Mouse (Mus musculus): ENCODE results near the gene Cdk5rap3. TPM values are rescaled to one million over a fixed set of nuclear protein-coding genes. Genes with fewer than 3 reads are reported as not detected.
A peak's percentile ranks its signal among the peaks of the same experiment; 100 is the strongest.

Gene Cdk5rap3
- polyA plus RNA-seq, 1 experiment from 2014 or later: 39.6 TPM

GRCm38 (mm10) chr11:96931327-96932062 lies 15.2 kb upstream of the Cdk5rap3 start:
- no peaks in the 10 kb centered on the region for H3K9me3 ChIP-seq (replicated peaks)
- H3K4me1 ChIP-seq (replicated peaks): peaks cover 98% of the 10 kb centered on the region
- H3K9ac ChIP-seq: peak overlapping the region; percentile 54
- H3K4me2 ChIP-seq: peak overlapping the region; percentile 10; the same call in 1 of the 2 replicates
- H3K27me3 ChIP-seq: 0 out of 2 replicates have a peak, but pooled peaks cover 3% of the 10 kb centered on the region
- H3K27ac ChIP-seq: peak overlapping the region; percentile 99
- ATAC-seq (ENCODE audit: low read depth) (no peak), DNase-seq (no peak)
- WGBS (ENCODE audit: insufficient replicate concordance): 67% methylated on average over 8 of the region's 8 CpGs
- H3K36me3 ChIP-seq: peaks cover 13% of the 10 kb centered on the region
- H3K4me3 ChIP-seq (replicated peaks): no peak overlapping the region

- ATAC-seq (ENCODE audit: low read depth): peak; percentile 67
- 0 out of 2 replicates have a peak, but pooled peaks cover 3% of the 10 kb centered on the region for H3K27me3 ChIP-seq
- no peaks in the 10 kb centered on the region for H3K36me3 ChIP-seq
- no peaks in the 10 kb centered on the region for H3K9me3 ChIP-seq (replicated peaks)
- 0 out of 2 replicates have a peak overlapping the region, but pooled peaks have one; percentile 5 for H3K4me3 ChIP-seq (replicated peaks)
- H3K27ac ChIP-seq: peak overlapping the region; percentile 98
- peak overlapping the region; percentile 69 for H3K9ac ChIP-seq
- WGBS (ENCODE audit: insufficient replicate concordance): 18% methylated on average over 9 of the region's 9 CpGs
- H3K4me1 ChIP-seq (replicated peaks): peaks cover 98% of the 10 kb centered on the region
- H3K4me2 ChIP-seq: peak overlapping the region; percentile 49
- peak; percentile 35 for DNase-seq
Observed at GRCm38 (mm10) chr11:96929766-96930331, 13.6 kb upstream of the Cdk5rap3 start.

DNA sequence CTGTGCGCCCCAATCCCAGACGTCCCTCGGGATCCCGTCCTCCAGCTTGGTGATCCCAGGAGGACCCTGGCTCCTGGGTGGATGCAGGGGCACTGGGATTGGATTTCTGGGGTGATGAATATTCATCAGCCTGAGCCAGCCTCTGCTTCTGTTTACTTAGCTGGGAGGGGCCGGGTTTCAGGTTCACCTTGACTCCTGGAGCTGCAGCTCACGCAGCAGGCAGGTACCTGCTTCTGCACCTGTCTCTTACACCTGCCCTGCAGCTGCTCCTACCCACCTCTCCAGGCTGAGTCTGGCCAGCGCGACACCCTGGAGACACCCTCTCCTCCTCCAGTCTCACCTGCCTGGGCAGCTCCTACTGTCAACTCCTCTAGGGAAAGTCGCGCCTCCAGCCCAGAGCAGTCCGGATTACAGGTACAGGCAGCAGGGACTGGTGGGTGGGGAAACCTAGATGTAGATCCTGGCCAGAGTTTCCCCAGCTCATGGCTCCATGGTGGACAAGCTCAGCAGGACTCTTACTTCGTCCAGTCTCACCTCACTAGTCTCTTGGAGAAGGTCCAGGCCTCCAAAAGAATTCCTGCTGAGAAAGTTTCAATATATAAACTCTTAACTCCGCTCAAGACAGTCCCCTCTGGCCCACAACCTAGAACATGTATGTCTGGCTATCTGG lies 12.9 kb upstream of the Cdk5rap3 start:
- DNase-seq: no peak

DNA sequence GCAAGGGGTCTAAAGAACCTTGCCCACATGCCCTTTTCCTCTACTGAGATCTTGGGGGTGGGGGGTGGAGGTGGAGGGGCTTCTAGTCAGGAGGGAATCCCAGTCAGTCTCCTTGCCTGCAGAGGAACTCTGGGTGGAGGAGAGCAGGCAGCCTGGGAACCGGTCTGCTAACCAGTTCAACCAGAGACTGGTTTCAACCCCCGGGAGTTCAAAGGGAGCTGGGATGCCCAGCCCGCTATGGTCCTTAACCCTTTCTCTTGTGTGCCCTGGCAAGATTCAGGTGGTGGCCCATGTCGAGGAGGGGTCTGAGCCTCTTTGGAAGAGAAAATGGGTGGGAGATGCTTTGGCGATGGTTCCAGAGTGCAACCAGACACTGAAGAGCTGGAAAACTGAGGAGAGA lies 12.4 kb upstream of the Cdk5rap3 start:
- H3K9ac ChIP-seq: peak overlapping the region; percentile 69
- H3K9me3 ChIP-seq (replicated peaks): no peaks in the 10 kb centered on the region
- peaks cover 98% of the 10 kb centered on the region for H3K4me1 ChIP-seq (replicated peaks)
- peak overlapping the region; percentile 98 for H3K27ac ChIP-seq
- H3K27me3 ChIP-seq: 0 out of 2 replicates have a peak, but pooled peaks cover 6% of the 10 kb centered on the region
- ATAC-seq (ENCODE audit: low read depth) (no peak), DNase-seq (no peak)
- H3K4me2 ChIP-seq: peak overlapping the region; percentile 49; the same call in 1 of the 2 replicates
- H3K36me3 ChIP-seq: no peaks in the 10 kb centered on the region
- 0 out of 2 replicates have a peak overlapping the region, but pooled peaks have one; percentile 5 for H3K4me3 ChIP-seq (replicated peaks)
- WGBS (ENCODE audit: insufficient replicate concordance): 44% methylated on average over 5 of the region's 5 CpGs

More for the DNA sequence above, 12.9 kb upstream of the Cdk5rap3 start:
- Histone ChIP-seq H3K9me3 (replicated peaks) (no peaks in the 10 kb centered on the region), H3K4me2 (peak overlapping the region; percentile 49), H3K9ac (peak overlapping the region; percentile 69), H3K27ac (peak overlapping the region; percentile 98), H3K4me3 (replicated peaks) (0 out of 2 replicates have a peak overlapping the region, but pooled peaks have one; percentile 5), H3K36me3 (no peaks in the 10 kb centered on the region), H3K27me3 (0 out of 2 replicates have a peak, but pooled peaks cover 3% of the 10 kb centered on the region), H3K4me1 (replicated peaks) (peaks cover 98% of the 10 kb centered on the region)
- WGBS (ENCODE audit: insufficient replicate concordance): 52% methylated on average over 13 of the region's 13 CpGs
- no peak for ATAC-seq (ENCODE audit: low read depth)

GRCm38 (mm10) chr11:96928088-96928487 lies 11.8 kb upstream of the Cdk5rap3 start, which contains the start of gene Prr15l:
TSS of gene Prr15l (plus strand) at chr11:96928104.
- 61% methylated on average over 2 of the region's 2 CpGs for WGBS (ENCODE audit: insufficient replicate concordance)
- Histone ChIP-seq H3K27me3 (0 out of 2 replicates have a peak, but pooled peaks cover 6% of the 10 kb centered on the region), H3K27ac (peak within 1 kb of the TSS; percentile 98), H3K9ac (peak within 1 kb of the TSS; percentile 69), H3K4me3 (replicated peaks) (0 out of 2 replicates have a peak within 1 kb of the TSS, but pooled peaks have one; percentile 5), H3K4me2 (peak within 1 kb of the TSS; percentile 49; the same call in 1 of the 2 replicates), H3K9me3 (replicated peaks) (no peaks in the 10 kb centered on the region), H3K4me1 (replicated peaks) (peaks cover 95% of the 10 kb centered on the region), H3K36me3 (no peaks in the 10 kb centered on the region)
- DNase-seq (no peak), ATAC-seq (ENCODE audit: low read depth) (no peak)

DNA sequence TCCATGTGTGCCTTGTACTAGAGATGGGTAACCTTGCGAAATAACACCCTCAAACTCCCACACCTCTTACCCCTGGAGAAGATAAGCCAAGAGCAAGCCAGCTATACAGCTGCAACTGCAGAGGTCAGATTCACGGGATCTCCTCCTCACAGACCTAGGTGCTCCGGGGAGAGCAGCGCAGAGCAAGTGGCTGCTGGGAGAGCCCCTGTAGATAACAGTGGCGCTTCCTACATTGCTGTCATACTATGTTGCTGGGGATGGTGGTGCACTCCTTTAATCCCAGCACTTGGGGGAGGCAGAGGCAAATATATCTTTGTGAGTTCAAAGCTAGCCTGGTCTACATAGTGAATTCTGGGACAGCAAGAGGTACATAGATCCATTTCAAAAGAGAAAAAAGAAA lies 10.3 kb upstream of the Cdk5rap3 start:
- DNase-seq: peak; percentile 72
- Histone ChIP-seq H3K9me3 (replicated peaks) (no peaks in the 10 kb centered on the region), H3K4me2 (peak overlapping the region; percentile 33), H3K27me3 (0 out of 2 replicates have a peak, but pooled peaks cover 6% of the 10 kb centered on the region), H3K9ac (peak overlapping the region; percentile 68), H3K27ac (peak overlapping the region; percentile 98), H3K36me3 (no peaks in the 10 kb centered on the region), H3K4me1 (replicated peaks) (peaks cover 80% of the 10 kb centered on the region), H3K4me3 (replicated peaks) (no peak overlapping the region)
- WGBS (ENCODE audit: insufficient replicate concordance): 22% methylated on average over 5 of the region's 5 CpGs
- ATAC-seq (ENCODE audit: low read depth): peak; percentile 92

DNA sequence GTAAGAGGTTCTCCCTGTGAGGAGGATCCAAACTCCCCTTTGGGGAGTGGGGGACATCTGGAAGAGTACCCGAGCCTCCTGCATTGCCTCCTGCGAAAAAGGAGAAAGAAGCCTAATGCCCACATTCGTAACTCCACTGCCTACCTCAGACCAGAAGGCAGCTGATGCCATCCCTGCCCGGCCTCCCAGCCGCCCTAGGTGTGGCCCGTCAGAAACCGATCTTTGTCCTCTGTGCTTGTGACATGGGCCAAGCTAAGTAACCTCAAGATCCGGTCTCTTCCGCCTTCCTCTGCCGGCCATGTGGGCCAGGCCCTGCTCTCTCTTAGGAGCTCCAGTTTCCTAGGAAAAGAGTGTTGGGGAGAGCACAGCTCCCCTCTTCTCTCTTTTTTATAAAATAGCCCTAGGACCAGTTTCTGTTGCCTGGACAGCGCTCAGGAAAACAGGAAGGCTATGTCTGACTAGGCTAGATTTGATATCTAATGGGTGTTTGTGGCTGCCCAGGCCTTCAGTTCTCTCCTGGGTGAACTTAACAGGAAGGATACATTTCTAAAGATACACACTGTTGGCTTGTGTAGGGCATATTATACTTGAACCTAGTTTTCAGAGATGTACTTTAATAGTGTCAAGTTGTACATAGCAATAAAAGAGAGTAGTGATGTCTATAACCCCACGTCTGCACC lies 9.3 kb upstream of the Cdk5rap3 start:
- DNase-seq (no peak), ATAC-seq (ENCODE audit: low read depth) (peak; percentile 46)
- peak overlapping the region; percentile 68 for H3K9ac ChIP-seq
- 0 out of 2 replicates have a peak, but pooled peaks cover 6% of the 10 kb centered on the region for H3K27me3 ChIP-seq
- no peaks in the 10 kb centered on the region for H3K9me3 ChIP-seq (replicated peaks)
- H3K27ac ChIP-seq: peak overlapping the region; percentile 98
- H3K4me2 ChIP-seq: peak overlapping the region; percentile 33
- WGBS (ENCODE audit: insufficient replicate concordance): 46% methylated on average over 12 of the region's 12 CpGs
- H3K4me1 ChIP-seq (replicated peaks): peaks cover 75% of the 10 kb centered on the region
- no peaks in the 10 kb centered on the region for H3K36me3 ChIP-seq
- no peak overlapping the region for H3K4me3 ChIP-seq (replicated peaks)

- Histone ChIP-seq H3K27me3 (0 out of 2 replicates have a peak, but pooled peaks cover 6% of the 10 kb centered on the region), H3K4me3 (replicated peaks) (no peak overlapping the region), H3K36me3 (no peaks in the 10 kb centered on the region), H3K27ac (peak overlapping the region; percentile 98), H3K9ac (peak overlapping the region; percentile 68), H3K4me1 (replicated peaks) (peaks cover 75% of the 10 kb centered on the region), H3K4me2 (peak overlapping the region; percentile 33), H3K9me3 (replicated peaks) (no peaks in the 10 kb centered on the region)
- WGBS (ENCODE audit: insufficient replicate concordance): 37% methylated on average over 11 of the region's 11 CpGs
- ATAC-seq (ENCODE audit: low read depth) (no peak), DNase-seq (no peak)
Observed at GRCm38 (mm10) chr11:96924861-96925260, 8.6 kb upstream of the Cdk5rap3 start.

- peak overlapping the region; percentile 52 for H3K9ac ChIP-seq
- H3K4me3 ChIP-seq (replicated peaks): no peak overlapping the region
- H3K4me2 ChIP-seq: peak overlapping the region; percentile 0; the same call in 1 of the 2 replicates
- H3K27me3 ChIP-seq: 0 out of 2 replicates have a peak, but pooled peaks cover 3% of the 10 kb centered on the region
- peak overlapping the region; percentile 99 for H3K27ac ChIP-seq
- ATAC-seq (ENCODE audit: low read depth): no peak
- 38% methylated on average over 6 of the region's 6 CpGs for whole genome bisulfite sequencing (ENCODE audit: insufficient replicate concordance)
- H3K36me3 ChIP-seq: no peaks in the 10 kb centered on the region
- DNase-seq: no peak
- H3K9me3 ChIP-seq (replicated peaks): no peaks in the 10 kb centered on the region
- H3K4me1 ChIP-seq (replicated peaks): peaks cover 64% of the 10 kb centered on the region
Observed at GRCm38 (mm10) chr11:96919003-96919402, 2.7 kb upstream of the Cdk5rap3 start.

DNA sequence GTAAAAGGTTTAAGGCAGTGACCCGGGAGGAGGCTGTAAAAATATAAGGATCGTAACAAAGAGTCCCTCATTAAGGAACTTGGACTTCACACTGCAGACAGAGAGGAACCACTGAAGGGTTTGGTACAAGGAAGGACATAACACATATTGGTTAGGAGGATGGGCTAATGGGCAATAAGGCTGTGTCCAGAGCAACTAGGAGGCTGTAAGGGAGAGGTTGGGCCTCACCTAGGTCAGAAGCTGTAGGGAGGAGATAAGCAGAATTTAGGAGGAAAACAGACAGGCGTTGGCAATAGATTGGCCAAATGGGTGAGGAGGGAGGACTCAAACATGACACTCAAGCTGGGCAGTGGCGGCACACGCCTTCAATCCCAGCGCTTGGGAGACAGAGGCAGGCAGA lies 1.1 kb upstream of the Cdk5rap3 start:
- WGBS (ENCODE audit: insufficient replicate concordance): 28% methylated on average over 6 of the region's 6 CpGs
- Histone ChIP-seq H3K4me2 (peak overlapping the region; percentile 68), H3K4me1 (replicated peaks) (peaks cover 64% of the 10 kb centered on the region), H3K9me3 (replicated peaks) (no peaks in the 10 kb centered on the region), H3K36me3 (no peaks in the 10 kb centered on the region), H3K27ac (peak overlapping the region; percentile 99), H3K27me3 (no peaks in the 10 kb centered on the region), H3K4me3 (replicated peaks) (peak overlapping the region; percentile 26), H3K9ac (peak overlapping the region; percentile 77)
- peak; percentile 83 for DNase-seq
- peak; percentile 85 for ATAC-seq (ENCODE audit: low read depth)
